Mouse (Mus musculus) cerebellum, adult 2 months (tissue): ENCODE results near the gene Agbl1. TPM values are rescaled to one million over a fixed set of nuclear protein-coding genes. Genes with fewer than 3 reads are reported as not detected.

Experiments used
- DNase-seq, 2 experiments: peaks; one replicate each; pipeline ENCODE4 v3.0.0; 2021
- H3K27ac ChIP-seq: fragments of 200-500 bp; 2 replicates; pipeline ENCODE4 v1.5.1; 2012; ENCODE audit warnings: low read length, control low read depth, inconsistent platforms; ENCODE audit not compliant: insufficient read depth
- H3K27me3 ChIP-seq: fragments of 200-500 bp; 2 replicates; pipeline ENCODE4 v1.6.1; 2012; ENCODE audit warnings: inconsistent platforms, mild to moderate bottlenecking, low read length, moderate library complexity; ENCODE audit not compliant: control insufficient read depth, insufficient read depth
- H3K4me1 ChIP-seq: fragments of 200-500 bp; 2 replicates; pipeline ENCODE4 v1.6.1; 2011; ENCODE audit warnings: low read length; ENCODE audit not compliant: control insufficient read depth, insufficient read depth
- H3K4me3 ChIP-seq: fragments of 200-500 bp; replicated peaks from 2 replicates; pipeline ENCODE3; 2011; ENCODE audit warnings: mild to moderate bottlenecking, low read depth, low read length, control low read depth; ENCODE audit not compliant: insufficient read depth
- CTCF ChIP-seq: fragments of 200-500 bp; IDR thresholded peaks from 2 replicates; pipeline ENCODE4 v1.5.1; 2011; ENCODE audit warnings: low read depth, mild to moderate bottlenecking, control low read depth, low read length, moderate library complexity, borderline replicate concordance; ENCODE audit not compliant: insufficient read depth
- POLR2A ChIP-seq: fragments of 200-500 bp; IDR thresholded peaks from 2 replicates; pipeline ENCODE4 v1.6.1; 2011; ENCODE audit warnings: low read length, control low read depth, borderline replicate concordance; ENCODE audit not compliant: insufficient read depth
- WGBS: fragments of 180-500 bp; shearing (Covaris S2); methylation state at CpG from one replicate; pipeline ENCODE4 v1.1.7; 2018; 5-methylcytosine and 5-hydroxymethylcytosine counted together
- polyA plus RNA-seq: library from polyadenylated mRNA; depleted of rRNA; stranded (reverse); fragments of >200 nt; gene quantifications from 2 replicates; pipeline ENCODE4 v1.2.3, GENCODE M21; 2012

Agbl1 gene
- polyA plus RNA-seq, 1 experiment: 0.05 TPM

- 15% methylated on average over 4 of the region's 4 CpGs for WGBS
- DNase-seq: no peak
- Histone ChIP-seq H3K4me3 (no peak overlapping the region), H3K27me3 (no peaks in the 10 kb centered on the region), H3K27ac (no peak overlapping the region), H3K4me1 (no peaks in the 10 kb centered on the region)
- TF ChIP-seq POLR2A (no peak), CTCF (no peak)
Measured at GRCm38 (mm10) chr7:76791247-76791646, 561.6 kb downstream of the Agbl1 start.

DNA sequence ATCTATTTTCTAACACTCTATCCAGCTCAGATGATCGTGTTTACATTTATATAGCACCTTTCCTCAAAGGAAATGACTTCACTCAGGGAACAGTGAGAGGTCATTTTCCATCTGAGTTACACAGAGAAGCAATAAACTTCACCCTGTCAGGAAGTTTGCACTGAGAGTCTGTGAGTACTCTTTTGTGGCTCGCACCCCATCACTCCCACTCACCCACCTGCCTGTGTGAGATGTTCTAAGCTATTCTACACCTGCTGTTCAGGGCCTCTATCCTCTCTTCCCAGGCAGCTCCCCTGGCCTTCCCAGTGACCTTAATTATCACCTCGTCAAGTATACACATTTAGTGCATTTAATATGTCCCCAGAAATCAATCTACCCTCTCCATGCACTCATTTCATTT, 580.3 kb downstream of the Agbl1 start:
- WGBS: 66% methylated on average over 3 of the region's 3 CpGs

GRCm38 (mm10) chr7:76820571-76820970, 590.9 kb downstream of the Agbl1 start:
- Histone ChIP-seq H3K4me1 (no peaks in the 10 kb centered on the region), H3K27me3 (no peaks in the 10 kb centered on the region), H3K27ac (no peak overlapping the region), H3K4me3 (no peak overlapping the region)
- WGBS: 44% methylated on average over 2 of the region's 2 CpGs
- DNase-seq: no peak
- TF ChIP-seq POLR2A (no peak), CTCF (no peak)

More for the DNA sequence above, 580.3 kb downstream of the Agbl1 start:
- no peaks in the 10 kb centered on the region for H3K4me1 ChIP-seq
- no peak for DNase-seq
- H3K27ac ChIP-seq: no peak overlapping the region
- no peak overlapping the region for H3K4me3 ChIP-seq
- TF ChIP-seq POLR2A (no peak), CTCF (no peak)
- no peaks in the 10 kb centered on the region for H3K27me3 ChIP-seq

DNA sequence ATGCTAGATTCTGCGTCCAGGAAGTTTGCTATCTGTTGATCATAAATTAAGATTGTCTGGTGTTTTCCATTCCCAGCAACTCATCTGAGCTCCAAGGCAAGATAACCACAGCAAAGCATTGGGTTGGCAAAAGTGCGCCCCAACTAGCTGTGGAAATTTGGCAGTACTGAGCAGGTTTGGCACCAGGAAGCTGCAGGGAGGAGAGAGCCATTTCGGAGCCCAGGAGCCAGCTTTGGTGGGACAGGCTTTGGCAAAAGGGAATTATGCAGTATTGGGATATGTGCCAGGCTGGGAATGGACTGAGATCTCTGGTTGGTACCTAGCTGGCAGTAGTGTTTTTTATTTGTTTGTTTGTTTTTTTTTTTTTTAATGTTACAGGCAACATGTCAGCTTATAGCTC, 612.5 kb downstream of the Agbl1 start:
- Histone ChIP-seq H3K4me1 (no peaks in the 10 kb centered on the region), H3K27me3 (no peaks in the 10 kb centered on the region), H3K4me3 (no peak overlapping the region), H3K27ac (no peak overlapping the region)
- WGBS: 12% methylated on average over 3 of the region's 3 CpGs
- TF ChIP-seq POLR2A (no peak), CTCF (no peak)
- DNase-seq: no peak

DNA sequence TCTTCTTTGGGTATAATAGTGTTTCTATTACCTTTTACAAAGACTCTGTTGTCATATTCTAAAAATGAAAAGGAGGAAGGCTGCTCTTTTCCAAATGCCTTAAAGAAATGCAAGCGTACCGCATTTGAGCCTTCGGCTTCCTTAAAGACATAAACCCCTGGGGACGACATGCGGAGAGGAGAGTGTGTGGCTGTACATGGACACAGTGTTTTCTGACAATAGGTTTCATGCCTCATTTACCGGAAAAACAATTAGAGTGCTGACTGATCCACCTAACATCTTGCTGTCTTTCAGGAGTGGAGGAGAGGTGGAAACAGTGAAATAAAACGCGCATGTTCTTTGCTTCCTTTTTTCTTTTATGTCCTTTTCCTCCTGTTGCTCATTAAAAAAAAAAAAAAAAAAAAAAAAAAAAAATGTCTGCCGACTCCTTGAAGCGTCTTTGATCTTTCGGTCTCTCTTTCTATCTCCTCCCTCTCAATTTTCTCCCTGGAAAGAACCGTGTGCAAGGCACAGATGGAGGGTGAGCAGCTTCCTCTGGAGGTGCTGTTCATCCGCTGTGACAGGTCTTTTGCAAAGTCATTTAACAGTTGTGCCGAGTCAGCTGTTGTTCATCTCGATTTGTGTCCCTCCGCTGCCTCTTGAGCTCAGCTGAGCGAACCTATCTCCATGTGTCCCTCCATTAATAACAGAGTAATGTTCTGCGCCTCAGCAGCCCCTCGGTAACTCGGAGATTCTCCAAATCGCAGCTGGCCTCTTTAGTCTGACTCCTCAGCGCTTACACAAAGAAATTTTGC, 659.9 kb downstream of the Agbl1 start:
- no peak for DNase-seq
- TF ChIP-seq POLR2A: no peak
- no peak for TF ChIP-seq CTCF
- no peak overlapping the region for H3K27ac ChIP-seq
- 8% methylated on average over 22 of the region's 22 CpGs for WGBS
- H3K4me3 ChIP-seq: no peak overlapping the region
- H3K27me3 ChIP-seq: no peaks in the 10 kb centered on the region; the same call in 1 of the 2 replicates
- H3K4me1 ChIP-seq: no peaks in the 10 kb centered on the region

DNA sequence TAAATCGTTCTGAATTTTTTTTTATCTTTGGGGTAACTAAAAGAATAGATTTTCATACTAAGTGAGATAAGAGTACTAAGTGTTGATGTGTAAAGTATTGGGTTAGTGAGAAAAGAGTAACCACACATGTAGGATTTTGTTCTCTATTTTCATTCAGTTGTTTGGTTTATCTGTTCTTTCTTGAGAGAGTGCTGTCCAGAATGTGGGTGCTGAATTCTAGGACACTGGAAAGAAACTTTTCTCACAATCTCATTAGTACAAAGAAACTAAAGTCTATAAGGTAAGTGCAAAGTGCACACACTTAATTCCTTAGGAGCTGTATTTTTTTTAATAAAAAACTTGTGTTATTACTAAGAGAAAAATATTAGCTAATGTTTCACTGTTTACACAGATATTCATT, 674.4 kb downstream of the Agbl1 start:
- Histone ChIP-seq H3K4me3 (no peak overlapping the region), H3K27ac (no peak overlapping the region), H3K4me1 (no peaks in the 10 kb centered on the region), H3K27me3 (no peaks in the 10 kb centered on the region)
- no peak for TF ChIP-seq POLR2A
- no peak for TF ChIP-seq CTCF
- no peak for DNase-seq
- 88% methylated on average over 1 of the region's 1 CpGs for WGBS

- no peak overlapping the region for H3K4me3 ChIP-seq
- TF ChIP-seq POLR2A: no peak
- TF ChIP-seq CTCF: no peak
- H3K27ac ChIP-seq: no peak overlapping the region
- H3K4me1 ChIP-seq: no peaks in the 10 kb centered on the region
- no peak for DNase-seq
- no peaks in the 10 kb centered on the region for H3K27me3 ChIP-seq
- WGBS: 91% methylated on average over 5 of the region's 5 CpGs
Measured at GRCm38 (mm10) chr7:76911672-76912071, 682.0 kb downstream of the Agbl1 start.

DNA sequence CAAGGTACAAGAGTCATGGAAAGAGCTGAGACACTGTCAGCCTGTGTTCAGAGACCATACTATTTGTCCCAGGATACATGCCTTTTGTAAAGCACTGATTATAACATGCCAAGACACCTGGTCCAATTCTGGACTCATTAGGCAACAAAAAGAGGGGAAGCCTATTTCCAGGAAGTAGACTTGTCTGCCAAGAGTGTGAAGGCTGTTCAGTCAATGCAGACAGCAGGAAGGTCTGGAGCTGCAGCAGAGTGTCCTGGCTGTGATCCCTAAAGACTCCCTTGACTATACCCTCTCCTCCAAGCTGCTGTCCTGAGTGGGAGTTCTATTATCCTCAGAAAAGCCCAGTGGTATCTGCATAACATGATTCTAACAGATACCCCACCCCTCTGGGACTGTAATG, 689.2 kb downstream of the Agbl1 start:
- H3K27me3 ChIP-seq: no peaks in the 10 kb centered on the region
- no peak overlapping the region for H3K4me3 ChIP-seq
- DNase-seq: no peak
- H3K27ac ChIP-seq: no peak overlapping the region
- TF ChIP-seq CTCF (no peak), POLR2A (no peak)
- H3K4me1 ChIP-seq: no peaks in the 10 kb centered on the region
